Mouse (Mus musculus) MEL (cell line): Measurements from ENCODE around the gene Cat. TPM values are rescaled to one million over a fixed set of nuclear protein-coding genes. Genes with fewer than 3 reads are reported as not detected.

Experiments
- DNase-seq: peaks from one replicate; pipeline ENCODE4 v3.0.0; 2011; ENCODE audit warnings: low read depth, low spot score
- H3K27ac ChIP-seq: 2 replicates; pipeline ENCODE4 v1.5.1; 2012; ENCODE audit warnings: low read depth, mild to moderate bottlenecking, control low read depth, low read length, moderate library complexity; ENCODE audit not compliant: control insufficient read depth
- H3K27me3 ChIP-seq, 2 experiments: fragments of 150-350 bp in 1 of 2; sonication (generic) in 1 of 2; 2 replicates each; pipeline ENCODE4 v1.6.1; 2012; ENCODE audit warnings: low read length in 2 of 2, mild to moderate bottlenecking in 2 of 2, improper control_type of control experiment in 1 of 2, moderate library complexity in 1 of 2; ENCODE audit not compliant: insufficient read depth in 2 of 2, control insufficient read depth in 1 of 2
- H3K36me3 ChIP-seq, 2 experiments: 2 replicates each; pipeline ENCODE4 v1.6.1; 2012 to 2014; ENCODE audit warnings: low read length in 2 of 2, improper control_type of control experiment in 1 of 2, inconsistent platforms in 1 of 2, mild to moderate bottlenecking in 1 of 2; ENCODE audit not compliant: insufficient read depth in 2 of 2, control insufficient read depth in 1 of 2
- H3K4me1 ChIP-seq, 2 experiments: fragments of 150-350 bp in 1 of 2; sonication (generic) in 1 of 2; 2 replicates each; pipeline ENCODE4 v1.6.1; 2012; ENCODE audit warnings: low read length in 2 of 2, improper control_type of control experiment in 1 of 2, mild to moderate bottlenecking in 1 of 2; ENCODE audit not compliant: insufficient read depth in 2 of 2, control insufficient read depth in 1 of 2
- H3K4me3 ChIP-seq, 2 experiments: fragments of 150-350 bp in 1 of 2; sonication (generic) in 1 of 2; 2 replicates each; pipeline ENCODE4 v1.5.1; 2012; ENCODE audit warnings: low read depth in 2 of 2, low read length in 2 of 2, mild to moderate bottlenecking in 2 of 2, moderate library complexity in 2 of 2, control low read depth in 1 of 2, improper control_type of control experiment in 1 of 2; ENCODE audit not compliant: control insufficient read depth in 1 of 2, insufficient read depth in 1 of 2
- H3K79me2 ChIP-seq: 2 replicates; pipeline ENCODE4 v1.6.1; 2012; ENCODE audit warnings: mild to moderate bottlenecking, low read length, moderate library complexity; ENCODE audit not compliant: control insufficient read depth, poor library complexity, insufficient read depth
- H3K9ac ChIP-seq: 2 replicates; pipeline ENCODE4 v1.6.1; 2012; ENCODE audit warnings: low read depth, mild to moderate bottlenecking, control low read depth, low read length, moderate library complexity; ENCODE audit not compliant: control insufficient read depth, poor library complexity, severe bottlenecking
- H3K9me3 ChIP-seq: fragments of 150-350 bp; sonication (generic); replicated peaks from 2 replicates; pipeline ENCODE4 v1.6.1; 2012; ENCODE audit warnings: mild to moderate bottlenecking, low read length, improper control_type of control experiment, moderate library complexity; ENCODE audit not compliant: insufficient read depth
- BHLHE40 ChIP-seq: IDR thresholded peaks from 2 replicates; pipeline ENCODE4 v1.6.1; 2012; ENCODE audit warnings: low read depth, mild to moderate bottlenecking, inconsistent platforms, low read length, improper control_type of control experiment, borderline replicate concordance
- CHD1 ChIP-seq: IDR thresholded peaks from 2 replicates; pipeline ENCODE4 v1.6.1; 2012; ENCODE audit warnings: low read depth, mild to moderate bottlenecking, inconsistent platforms, low read length, improper control_type of control experiment
- CTCF ChIP-seq, 3 experiments: IDR thresholded peaks in 2 of 3; conservative IDR thresholded peaks in 1 of 3; 2 replicates each; pipeline ENCODE4 v1.5.1; 2011 to 2012; ENCODE audit warnings: low read length in 3 of 3, low read depth in 2 of 3, mild to moderate bottlenecking in 2 of 3, improper control_type of control experiment in 1 of 3, inconsistent platforms in 1 of 3, mixed read lengths in 1 of 3, moderate library complexity in 1 of 3; ENCODE audit not compliant: control insufficient read depth in 1 of 3, insufficient read depth in 1 of 3, poor library complexity in 1 of 3, severe bottlenecking in 1 of 3
- ELF1 ChIP-seq: IDR thresholded peaks from 2 replicates; pipeline ENCODE4 v1.6.1; 2014; ENCODE audit warnings: low read depth, mild to moderate bottlenecking, inconsistent platforms, low read length, improper control_type of control experiment, moderate library complexity
- EP300 ChIP-seq, 2 experiments: IDR thresholded peaks; 2 replicates each; pipeline ENCODE4 v1.6.1; 2011; ENCODE audit warnings: improper control_type of control experiment in 2 of 2, low read length in 2 of 2, low read depth in 1 of 2, mild to moderate bottlenecking in 1 of 2
- ETS1 ChIP-seq: IDR thresholded peaks from 2 replicates; pipeline ENCODE4 v1.6.1; 2012; ENCODE audit warnings: low read depth, mild to moderate bottlenecking, inconsistent platforms, low read length, improper control_type of control experiment, moderate library complexity
- GABPA ChIP-seq: IDR thresholded peaks from 2 replicates; pipeline ENCODE4 v1.6.1; 2012; ENCODE audit warnings: low read depth, mild to moderate bottlenecking, inconsistent platforms, low read length, improper control_type of control experiment, moderate library complexity
- GATA1 ChIP-seq: IDR thresholded peaks from 2 replicates; pipeline ENCODE4 v1.6.1; 2011; ENCODE audit warnings: low read depth, low read length, improper control_type of control experiment
- HCFC1 ChIP-seq: IDR thresholded peaks from 2 replicates; pipeline ENCODE4 v1.6.1; 2012; ENCODE audit warnings: low read depth, mild to moderate bottlenecking, inconsistent platforms, low read length, improper control_type of control experiment, moderate library complexity
- JUND ChIP-seq: IDR thresholded peaks from 2 replicates; pipeline ENCODE4 v1.6.1; 2011; ENCODE audit warnings: low read depth, mild to moderate bottlenecking, improper control_type of control experiment, low read length
- KAT2A ChIP-seq: conservative IDR thresholded peaks from 2 replicates; pipeline ENCODE4 v1.6.1; 2012; ENCODE audit warnings: low read depth, low read length, improper control_type of control experiment, inconsistent platforms
- MAFK ChIP-seq: IDR thresholded peaks from 2 replicates; pipeline ENCODE4 v1.6.1; 2011; ENCODE audit warnings: low read depth, mild to moderate bottlenecking, low read length, improper control_type of control experiment, borderline replicate concordance
- MAX ChIP-seq: IDR thresholded peaks from 2 replicates; pipeline ENCODE4 v1.6.1; 2011; ENCODE audit warnings: low read length, improper control_type of control experiment
- MEF2A ChIP-seq: IDR thresholded peaks from 2 replicates; pipeline ENCODE4 v1.6.1; 2014; ENCODE audit warnings: low read depth, mild to moderate bottlenecking, inconsistent platforms, low read length, improper control_type of control experiment; ENCODE audit not compliant: poor library complexity, insufficient replicate concordance, severe bottlenecking; ENCODE audit errors: extremely low read depth
- MXI1 ChIP-seq: IDR thresholded peaks from 2 replicates; pipeline ENCODE4 v1.6.1; 2011; ENCODE audit warnings: mild to moderate bottlenecking, low read depth, low read length, improper control_type of control experiment
- MYC ChIP-seq: IDR thresholded peaks from 2 replicates; pipeline ENCODE4 v1.6.1; 2011; ENCODE audit warnings: low read depth, mild to moderate bottlenecking, low read length, improper control_type of control experiment, moderate library complexity
- NELFE ChIP-seq: IDR thresholded peaks from 2 replicates; pipeline ENCODE4 v1.6.1; 2011; ENCODE audit warnings: low read depth, low read length, improper control_type of control experiment
- RAD21 ChIP-seq: IDR thresholded peaks from 2 replicates; pipeline ENCODE4 v1.6.1; 2011; ENCODE audit warnings: mild to moderate bottlenecking, low read depth, low read length, improper control_type of control experiment
- USF1 ChIP-seq: IDR thresholded peaks from 2 replicates; pipeline ENCODE4 v1.6.1; 2014; ENCODE audit warnings: low read depth, mild to moderate bottlenecking, inconsistent platforms, low read length, improper control_type of control experiment, moderate library complexity
- USF2 ChIP-seq, 2 experiments: IDR thresholded peaks; 2 replicates each; pipeline ENCODE4 v1.6.1; 2011 to 2012; ENCODE audit warnings: improper control_type of control experiment in 2 of 2, low read length in 2 of 2, borderline replicate concordance in 1 of 2, inconsistent platforms in 1 of 2, low read depth in 1 of 2, mild to moderate bottlenecking in 1 of 2; ENCODE audit not compliant: insufficient read depth in 1 of 2
- ZC3H11A ChIP-seq: IDR thresholded peaks from 2 replicates; pipeline ENCODE4 v1.6.1; 2012; ENCODE audit warnings: low read depth, mild to moderate bottlenecking, inconsistent platforms, low read length, improper control_type of control experiment
- ZMIZ1 ChIP-seq: IDR thresholded peaks from 2 replicates; pipeline ENCODE4 v1.6.1; 2012; ENCODE audit warnings: low read depth, mild to moderate bottlenecking, inconsistent platforms, low read length, improper control_type of control experiment, moderate library complexity
- ZNF384 ChIP-seq: IDR thresholded peaks from 2 replicates; pipeline ENCODE4 v1.6.1; 2012; ENCODE audit warnings: low read depth, mild to moderate bottlenecking, inconsistent platforms, low read length, improper control_type of control experiment
- polyA plus RNA-seq, 2 experiments: library from polyadenylated mRNA; stranded (reverse) in 1 of 2; unstranded in 1 of 2; fragments of >175 nt in 1 of 2; fragments of >200 nt in 1 of 2; gene quantifications; 2 replicates each; pipeline versions ENCODE4 v1.2.1 to v1.2.4; 2012; ENCODE audit warnings: low replicate concordance in 2 of 2, low read depth in 1 of 2; ENCODE audit not compliant: insufficient read length in 2 of 2, insufficient read depth in 1 of 2, missing spikeins in 1 of 2
- total RNA-seq: library from RNA; depleted of rRNA; stranded (reverse); fragments of 300-350 nt; gene quantifications from 2 replicates; pipeline ENCODE4 v1.2.3, GENCODE M21; 2012

The Cat gene
- total and polyA plus RNA-seq, 3 experiments = 36.4 to 82.0 (median 74.3) TPM

DNA sequence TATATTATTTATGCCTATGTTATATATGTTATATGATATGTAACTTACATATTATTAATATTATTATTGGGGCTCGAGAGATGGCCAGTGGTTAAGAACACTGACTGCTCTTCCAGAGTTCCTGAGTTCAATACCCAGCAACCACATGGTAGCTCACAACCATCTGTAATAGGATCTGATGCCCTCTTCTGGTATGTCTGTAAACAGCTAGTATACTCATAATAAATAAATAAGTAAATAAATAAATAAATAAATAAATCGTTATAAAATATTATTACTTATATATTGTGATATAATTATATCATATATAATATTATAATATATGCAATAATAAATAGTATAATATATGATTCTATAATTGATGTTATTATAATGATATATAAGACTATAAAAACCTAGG lies 8.8 kb downstream of the Cat start:
- Histone ChIP-seq H3K27ac (no peak overlapping the region), H3K4me1 (peaks cover 18 to 19% of the 10 kb centered on the region in 2 experiments), H3K4me3 (no peak overlapping the region), H3K36me3 (peaks cover 19 to 37% of the 10 kb centered on the region in 2 experiments), H3K27me3 (no peaks in the 10 kb centered on the region), H3K9me3 (no peaks in the 10 kb centered on the region), H3K79me2 (peaks cover 15% of the 10 kb centered on the region), H3K9ac (no peak overlapping the region)
- TF ChIP-seq MAX = no peak
- no peak for TF ChIP-seq MYC
- no peak for TF ChIP-seq MEF2A
- TF ChIP-seq MXI1 = no peak
- no peak for TF ChIP-seq EP300 (IDR thresholded peaks at IDR 0.05; ENCODE audit: low read depth in 1 of 2, low read length in 2 of 2)
- TF ChIP-seq KAT2A = no peak
- no peak for TF ChIP-seq HCFC1
- no peak for TF ChIP-seq MAFK
- DNase-seq = no peak

GRCm38 (mm10) chr2:103473362-103473761 lies 11.6 kb downstream of the Cat start:
- H3K79me2 ChIP-seq = peaks cover 3% of the 10 kb centered on the region; the same call in 1 of the 2 replicates
- H3K27me3 ChIP-seq = no peaks in the 10 kb centered on the region
- H3K36me3 ChIP-seq = peaks cover 0 to 41% of the 10 kb centered on the region in 2 experiments; a peak in 2 of 4 replicates
- no peaks in the 10 kb centered on the region; a peak in 1 of 4 replicates for H3K4me1 ChIP-seq
- DNase-seq = no peak
- H3K4me3 ChIP-seq = no peak overlapping the region
- TF ChIP-seq MXI1 (no peak), CTCF (IDR thresholded peaks at IDR 0.05 in 2 of 3, conservative IDR thresholded peaks at IDR 0.05 in 1 of 3; ENCODE audit: control insufficient read depth in 1 of 3, insufficient read depth in 1 of 3, low read depth in 2 of 3, low read length in 3 of 3, poor library complexity in 1 of 3, severe bottlenecking in 1 of 3) (no peak), USF2 (IDR thresholded peaks at IDR 0.05; ENCODE audit: borderline replicate concordance in 1 of 2, insufficient read depth in 1 of 2, low read depth in 1 of 2, low read length in 2 of 2) (no peak), MAX (no peak), NELFE (no peak), EP300 (IDR thresholded peaks at IDR 0.05; ENCODE audit: low read depth in 1 of 2, low read length in 2 of 2) (no peak), MAFK (no peak), ETS1 (no peak), JUND (no peak), GATA1 (no peak), ZC3H11A (no peak), CHD1 (no peak), GABPA (no peak), ELF1 (no peak), USF1 (no peak), BHLHE40 (no peak), RAD21 (no peak), ZNF384 (no peak), ZMIZ1 (no peak)
- H3K9me3 ChIP-seq = no peaks in the 10 kb centered on the region
- no peak overlapping the region for H3K9ac ChIP-seq
- no peak overlapping the region for H3K27ac ChIP-seq
